Mouse (Mus musculus): ENCODE measurements around the gene Tmc7. TPM values are rescaled to one million over a fixed set of nuclear protein-coding genes. Genes with fewer than 3 reads are reported as not detected.
A peak's percentile ranks its signal among the peaks of the same experiment; 100 is the strongest.

The Tmc7 gene
- polyA plus RNA-seq, 1 experiment from 2014 or later = 2.4 TPM

- no peak overlapping the region for H3K9ac ChIP-seq (ENCODE audit: low read length)
- no peak overlapping the region for H3K27ac ChIP-seq (replicated peaks in 1 of 2; ENCODE audit: control insufficient read depth in 1 of 2, insufficient read depth in 1 of 2, low read depth in 2 of 2, low read length in 2 of 2)
- H3K4me2 ChIP-seq (ENCODE audit: low read length) = no peak overlapping the region
- H3K36me3 ChIP-seq (ENCODE audit: control insufficient read depth, insufficient read depth, low read length) = no peaks in the 10 kb centered on the region
- WGBS = 44% methylated on average over 6 of the region's 6 CpGs
- H3K4me1 ChIP-seq (ENCODE audit: control insufficient read depth in 2 of 2, insufficient read depth in 2 of 2, low read length in 2 of 2) = peaks cover 6 to 7% of the 10 kb centered on the region in 2 experiments
- no peak for ATAC-seq (ENCODE audit: insufficient number of reproducible peaks, insufficient read depth, low FRiP score, low read depth)
- peaks cover 3% of the 10 kb centered on the region; the same call in 1 of the 2 replicates for H3K9me3 ChIP-seq (ENCODE audit: control insufficient read depth, low read length)
- no peak overlapping the region for H3K4me3 ChIP-seq (ENCODE audit: control insufficient read depth in 1 of 2, insufficient read depth in 1 of 2, low read depth in 1 of 2, low read length in 2 of 2)
- H3K27me3 ChIP-seq (ENCODE audit: control insufficient read depth, insufficient read depth, low read length) = peaks cover 15% of the 10 kb centered on the region
Measured at GRCm38 (mm10) chr7:118585856-118586255, 1.3 kb upstream of the Tmc7 start.

- Histone ChIP-seq H3K27ac (replicated peaks in 1 of 2; ENCODE audit: control insufficient read depth in 1 of 2, insufficient read depth in 1 of 2, low read depth in 2 of 2, low read length in 2 of 2) (no peak overlapping the region), H3K27me3 (ENCODE audit: control insufficient read depth, insufficient read depth, low read length) (peaks cover 15% of the 10 kb centered on the region), H3K9ac (ENCODE audit: low read length) (peak overlapping the region; percentile 74; the same call in 1 of the 2 replicates), H3K4me3 (ENCODE audit: control insufficient read depth in 1 of 2, insufficient read depth in 1 of 2, low read depth in 1 of 2, low read length in 2 of 2) (peak overlapping the region; percentile 59 to 62; a peak in 3 of 4 replicates), H3K4me1 (ENCODE audit: control insufficient read depth in 2 of 2, insufficient read depth in 2 of 2, low read length in 2 of 2) (peaks cover 6 to 7% of the 10 kb centered on the region in 2 experiments), H3K4me2 (ENCODE audit: low read length) (peak overlapping the region; percentile 98), H3K36me3 (ENCODE audit: control insufficient read depth, insufficient read depth, low read length) (no peaks in the 10 kb centered on the region), H3K9me3 (ENCODE audit: control insufficient read depth, low read length) (peaks cover 10% of the 10 kb centered on the region; the same call in 1 of the 2 replicates)
- no peak for ATAC-seq (ENCODE audit: insufficient number of reproducible peaks, insufficient read depth, low FRiP score, low read depth)
- 72% methylated on average over 5 of the region's 5 CpGs for WGBS
Measured at GRCm38 (mm10) chr7:118584926-118585325, 390 bp upstream of the Tmc7 start.

- ATAC-seq (ENCODE audit: insufficient number of reproducible peaks, insufficient read depth, low FRiP score, low read depth) = no peak
- WGBS = 17% methylated on average over 7 of the region's 7 CpGs
- Histone ChIP-seq H3K27ac (replicated peaks in 1 of 2; ENCODE audit: control insufficient read depth in 1 of 2, insufficient read depth in 1 of 2, low read depth in 2 of 2, low read length in 2 of 2) (no peak overlapping the region), H3K27me3 (ENCODE audit: control insufficient read depth, insufficient read depth, low read length) (peaks cover 15% of the 10 kb centered on the region), H3K9me3 (ENCODE audit: control insufficient read depth, low read length) (peaks cover 11% of the 10 kb centered on the region; the same call in 1 of the 2 replicates), H3K36me3 (ENCODE audit: control insufficient read depth, insufficient read depth, low read length) (no peaks in the 10 kb centered on the region), H3K9ac (ENCODE audit: low read length) (no peak overlapping the region; the same call in 1 of the 2 replicates), H3K4me3 (ENCODE audit: control insufficient read depth in 1 of 2, insufficient read depth in 1 of 2, low read depth in 1 of 2, low read length in 2 of 2) (peak overlapping the region; percentile 59 to 62; a peak in 3 of 4 replicates), H3K4me1 (ENCODE audit: control insufficient read depth in 2 of 2, insufficient read depth in 2 of 2, low read length in 2 of 2) (peaks cover 6 to 9% of the 10 kb centered on the region in 2 experiments), H3K4me2 (ENCODE audit: low read length) (peak overlapping the region; percentile 98)
Measured at GRCm38 (mm10) chr7:118583821-118584220, 715 bp downstream of the Tmc7 start.

- WGBS = 68% methylated on average over 2 of the region's 2 CpGs
- peaks cover 8% of the 10 kb centered on the region; the same call in 1 of the 2 replicates for H3K9me3 ChIP-seq (ENCODE audit: control insufficient read depth, low read length)
- no peak overlapping the region for H3K4me3 ChIP-seq (ENCODE audit: control insufficient read depth in 1 of 2, insufficient read depth in 1 of 2, low read depth in 1 of 2, low read length in 2 of 2)
- peaks cover 14 to 18% of the 10 kb centered on the region in 2 experiments for H3K4me1 ChIP-seq (ENCODE audit: control insufficient read depth in 2 of 2, insufficient read depth in 2 of 2, low read length in 2 of 2)
- no peak overlapping the region for H3K9ac ChIP-seq (ENCODE audit: low read length)
- no peak overlapping the region for H3K4me2 ChIP-seq (ENCODE audit: low read length)
- no peaks in the 10 kb centered on the region for H3K36me3 ChIP-seq (ENCODE audit: control insufficient read depth, insufficient read depth, low read length)
- ATAC-seq (ENCODE audit: insufficient number of reproducible peaks, insufficient read depth, low FRiP score, low read depth) = no peak
- no peak overlapping the region for H3K27ac ChIP-seq (replicated peaks in 1 of 2; ENCODE audit: control insufficient read depth in 1 of 2, insufficient read depth in 1 of 2, low read depth in 2 of 2, low read length in 2 of 2)
- peaks cover 10% of the 10 kb centered on the region for H3K27me3 ChIP-seq (ENCODE audit: control insufficient read depth, insufficient read depth, low read length)
Measured at GRCm38 (mm10) chr7:118579938-118580337, 4.6 kb downstream of the Tmc7 start.

GRCm38 (mm10) chr7:118578269-118578668 lies 6.3 kb downstream of the Tmc7 start:
- WGBS = 37% methylated on average over 3 of the region's 3 CpGs
- 0 out of 4 replicates have a peak overlapping the region, but pooled peaks of 1 of the 2 experiments have one; percentile 4 for H3K27ac ChIP-seq (replicated peaks in 1 of 2; ENCODE audit: control insufficient read depth in 1 of 2, insufficient read depth in 1 of 2, low read depth in 2 of 2, low read length in 2 of 2)
- peaks cover 8% of the 10 kb centered on the region; the same call in 1 of the 2 replicates for H3K9me3 ChIP-seq (ENCODE audit: control insufficient read depth, low read length)
- H3K9ac ChIP-seq (ENCODE audit: low read length) = no peak overlapping the region
- H3K4me2 ChIP-seq (ENCODE audit: low read length) = no peak overlapping the region
- H3K27me3 ChIP-seq (ENCODE audit: control insufficient read depth, insufficient read depth, low read length) = peaks cover 10% of the 10 kb centered on the region
- no peaks in the 10 kb centered on the region for H3K36me3 ChIP-seq (ENCODE audit: control insufficient read depth, insufficient read depth, low read length)
- ATAC-seq (ENCODE audit: insufficient number of reproducible peaks, insufficient read depth, low FRiP score, low read depth) = no peak
- peaks cover 8 to 11% of the 10 kb centered on the region in 2 experiments for H3K4me1 ChIP-seq (ENCODE audit: control insufficient read depth in 2 of 2, insufficient read depth in 2 of 2, low read length in 2 of 2)
- no peak overlapping the region for H3K4me3 ChIP-seq (ENCODE audit: control insufficient read depth in 1 of 2, insufficient read depth in 1 of 2, low read depth in 1 of 2, low read length in 2 of 2)

GRCm38 (mm10) chr7:118572039-118572438 lies 12.5 kb downstream of the Tmc7 start:
- no peak overlapping the region for H3K9ac ChIP-seq (ENCODE audit: low read length)
- H3K4me2 ChIP-seq (ENCODE audit: low read length) = no peak overlapping the region
- WGBS = 53% methylated on average over 5 of the region's 5 CpGs
- no peak for ATAC-seq (ENCODE audit: insufficient number of reproducible peaks, insufficient read depth, low FRiP score, low read depth)
- H3K27ac ChIP-seq (replicated peaks in 1 of 2; ENCODE audit: control insufficient read depth in 1 of 2, insufficient read depth in 1 of 2, low read depth in 2 of 2, low read length in 2 of 2) = no peak overlapping the region
- no peaks in the 10 kb centered on the region for H3K9me3 ChIP-seq (ENCODE audit: control insufficient read depth, low read length)
- no peak overlapping the region for H3K4me3 ChIP-seq (ENCODE audit: control insufficient read depth in 1 of 2, insufficient read depth in 1 of 2, low read depth in 1 of 2, low read length in 2 of 2)
- H3K27me3 ChIP-seq (ENCODE audit: control insufficient read depth, insufficient read depth, low read length) = 0 out of 2 replicates have a peak, but pooled peaks cover 3% of the 10 kb centered on the region
- no peaks in the 10 kb centered on the region for H3K36me3 ChIP-seq (ENCODE audit: control insufficient read depth, insufficient read depth, low read length)
- H3K4me1 ChIP-seq (ENCODE audit: control insufficient read depth in 2 of 2, insufficient read depth in 2 of 2, low read length in 2 of 2) = no peaks in the 10 kb centered on the region

GRCm38 (mm10) chr7:118571350-118571749 lies 13.2 kb downstream of the Tmc7 start:
- H3K9me3 ChIP-seq (ENCODE audit: control insufficient read depth, low read length) = no peaks in the 10 kb centered on the region
- ATAC-seq (ENCODE audit: insufficient number of reproducible peaks, insufficient read depth, low FRiP score, low read depth) = no peak
- H3K4me1 ChIP-seq (ENCODE audit: control insufficient read depth in 2 of 2, insufficient read depth in 2 of 2, low read length in 2 of 2) = no peaks in the 10 kb centered on the region
- H3K9ac ChIP-seq (ENCODE audit: low read length) = no peak overlapping the region
- no peak overlapping the region for H3K27ac ChIP-seq (replicated peaks in 1 of 2; ENCODE audit: control insufficient read depth in 1 of 2, insufficient read depth in 1 of 2, low read depth in 2 of 2, low read length in 2 of 2)
- no peak overlapping the region for H3K4me2 ChIP-seq (ENCODE audit: low read length)
- 63% methylated on average over 5 of the region's 5 CpGs for WGBS
- H3K27me3 ChIP-seq (ENCODE audit: control insufficient read depth, insufficient read depth, low read length) = 0 out of 2 replicates have a peak, but pooled peaks cover 3% of the 10 kb centered on the region
- no peaks in the 10 kb centered on the region for H3K36me3 ChIP-seq (ENCODE audit: control insufficient read depth, insufficient read depth, low read length)
- no peak overlapping the region for H3K4me3 ChIP-seq (ENCODE audit: control insufficient read depth in 1 of 2, insufficient read depth in 1 of 2, low read depth in 1 of 2, low read length in 2 of 2)

GRCm38 (mm10) chr7:118569121-118569543 lies 15.4 kb downstream of the Tmc7 start:
- Histone ChIP-seq H3K9me3 (ENCODE audit: control insufficient read depth, low read length) (no peaks in the 10 kb centered on the region), H3K4me1 (ENCODE audit: control insufficient read depth in 2 of 2, insufficient read depth in 2 of 2, low read length in 2 of 2) (no peaks in the 10 kb centered on the region), H3K36me3 (ENCODE audit: control insufficient read depth, insufficient read depth, low read length) (no peaks in the 10 kb centered on the region), H3K27me3 (ENCODE audit: control insufficient read depth, insufficient read depth, low read length) (0 out of 2 replicates have a peak, but pooled peaks cover 3% of the 10 kb centered on the region), H3K27ac (replicated peaks in 1 of 2; ENCODE audit: control insufficient read depth in 1 of 2, insufficient read depth in 1 of 2, low read depth in 2 of 2, low read length in 2 of 2) (no peak overlapping the region), H3K4me3 (ENCODE audit: control insufficient read depth in 1 of 2, insufficient read depth in 1 of 2, low read depth in 1 of 2, low read length in 2 of 2) (no peak overlapping the region), H3K4me2 (ENCODE audit: low read length) (no peak overlapping the region), H3K9ac (ENCODE audit: low read length) (no peak overlapping the region)
- WGBS = 81% methylated on average over 6 of the region's 6 CpGs
- ATAC-seq (ENCODE audit: insufficient number of reproducible peaks, insufficient read depth, low FRiP score, low read depth) = no peak
